Mouse (Mus musculus): ENCODE measurements around the gene Dctn2.

DNA sequence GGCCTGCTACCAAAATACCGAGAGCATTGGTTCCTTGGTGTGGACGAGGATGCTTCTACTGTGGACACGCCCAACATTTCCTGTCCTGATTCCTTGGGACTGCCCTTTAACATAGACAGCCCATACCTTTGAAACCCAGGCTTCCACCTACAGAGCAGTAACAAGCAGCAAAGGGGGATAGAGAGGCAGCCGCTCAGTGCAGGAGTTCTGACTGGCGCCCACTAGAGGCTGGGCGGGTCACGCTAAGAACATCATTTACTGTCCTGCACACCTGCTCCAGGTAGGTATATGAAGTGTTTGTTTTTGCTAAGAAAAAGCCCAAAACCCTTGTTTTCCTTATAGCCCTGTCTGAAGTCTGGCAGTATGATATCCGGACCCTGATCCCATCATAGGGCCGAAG lies 33.0 kb upstream of the Dctn2 start:
- TF ChIP-seq CTCF (IDR thresholded peaks at IDR 0.05): peak; percentile 47
- TF ChIP-seq EP300 (IDR thresholded peaks at IDR 0.05): no peak

Data from lung, postnatal 0 days (tissue).